Mouse (Mus musculus) small intestine, adult 2 months (tissue): ENCODE results near the gene Slc13a1. TPM values are rescaled to one million over a fixed set of nuclear protein-coding genes. Genes with fewer than 3 reads are reported as not detected.
"Not testable (repeated sequence)": the region's sequence is repeated elsewhere in the genome, so short reads cannot be mapped to it uniquely, and the experiment has no call there.

Source experiments
- H3K27ac ChIP-seq: fragments of 200-500 bp; 2 replicates; pipeline ENCODE4 v1.5.1; 2012; ENCODE audit warnings: low read depth, low read length, control low read depth, inconsistent platforms; ENCODE audit not compliant: insufficient read depth
- H3K27me3 ChIP-seq: fragments of 200-500 bp; 2 replicates; pipeline ENCODE4 v1.6.1; 2012; ENCODE audit warnings: mild to moderate bottlenecking, moderate library complexity, low read length, inconsistent platforms; ENCODE audit not compliant: control insufficient read depth, insufficient read depth
- H3K36me3 ChIP-seq: fragments of 200-500 bp; 2 replicates; pipeline ENCODE4 v1.6.1; 2012; ENCODE audit warnings: mild to moderate bottlenecking, low read length, control low read depth, inconsistent platforms; ENCODE audit not compliant: control insufficient read depth, insufficient read depth
- H3K4me1 ChIP-seq: fragments of 200-500 bp; 2 replicates; pipeline ENCODE4 v1.6.1; 2012; ENCODE audit warnings: low read length, inconsistent platforms, mixed read lengths; ENCODE audit not compliant: control insufficient read depth, insufficient read depth, insufficient read length
- H3K4me3 ChIP-seq: fragments of 200-500 bp; 2 replicates; pipeline ENCODE4 v1.5.1; 2012; ENCODE audit warnings: low read depth, mild to moderate bottlenecking, control low read depth, inconsistent platforms, low read length, moderate library complexity
- CTCF ChIP-seq: fragments of 200-500 bp; IDR thresholded peaks from 2 replicates; pipeline ENCODE4 v1.5.1; 2012; ENCODE audit warnings: low read depth, mild to moderate bottlenecking, control low read depth, inconsistent platforms, low read length, moderate library complexity, mixed read lengths; ENCODE audit not compliant: insufficient replicate concordance, insufficient read length; ENCODE audit errors: extremely low read depth
- POLR2A ChIP-seq: fragments of 200-500 bp; IDR thresholded peaks from 2 replicates; pipeline ENCODE4 v1.6.1; 2012; ENCODE audit warnings: low read depth, mild to moderate bottlenecking, control low read depth, inconsistent platforms, low read length, moderate library complexity
- WGBS: fragments of 180-500 bp; shearing (Covaris S2); methylation state at CpG from one replicate; pipeline ENCODE4 v1.1.7; 2018; 5-methylcytosine and 5-hydroxymethylcytosine counted together
- polyA plus RNA-seq: library from polyadenylated mRNA; depleted of rRNA; stranded (reverse); fragments of >200 nt; gene quantifications from 2 replicates; pipeline ENCODE4 v1.2.3, GENCODE M21; 2012; rRNA removed

Gene Slc13a1
- 6.1 and 117 TPM in 2 replicates for polyA plus RNA-seq

- Histone ChIP-seq H3K36me3 (no peaks in the 10 kb centered on the region), H3K27me3 (no peaks in the 10 kb centered on the region), H3K4me1 (peaks cover 7% of the 10 kb centered on the region; the same call in 1 of the 2 replicates), H3K4me3 (peak within 1 kb of the TSS; percentile 64), H3K27ac (peak within 1 kb of the TSS; percentile 59; the same call in 1 of the 2 replicates)
- no peak for TF ChIP-seq CTCF
- TF ChIP-seq POLR2A, result no peak
- 37% methylated on average over 5 of the region's 5 CpGs for WGBS
Observed at GRCm38 (mm10) chr6:24167734-24168327, at the start of gene Slc13a1. Slc13a1 (minus strand) TSS chr6:24168092.

GRCm38 (mm10) chr6:24207866-24208265 lies 40.0 kb upstream of the Slc13a1 start:
- 36% methylated on average over 3 of the region's 3 CpGs for WGBS

DNA sequence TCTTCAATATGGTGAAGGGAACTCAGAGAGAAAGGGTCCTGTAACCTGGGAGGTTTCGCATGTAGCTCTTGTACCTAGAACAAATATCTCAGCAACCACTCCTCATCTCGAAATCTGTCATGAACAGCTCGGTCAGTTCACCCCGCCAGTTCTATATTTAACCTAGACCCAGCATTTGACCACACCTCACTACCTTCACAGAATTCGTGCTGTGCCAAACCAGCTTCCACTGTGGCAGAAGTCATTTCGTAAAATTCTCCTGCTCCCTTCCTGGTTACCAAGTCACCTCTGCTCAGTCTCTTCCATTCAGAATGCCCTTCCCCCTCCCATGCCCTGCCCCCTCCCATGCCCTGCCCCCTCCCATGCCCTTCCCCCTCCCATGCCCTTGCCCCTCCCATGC lies 34.3 kb upstream of the Slc13a1 start:
- Histone ChIP-seq H3K27ac (no peak overlapping the region), H3K4me3 (no peak overlapping the region), H3K4me1 (no peaks in the 10 kb centered on the region), H3K36me3 (no peaks in the 10 kb centered on the region), H3K27me3 (no peaks in the 10 kb centered on the region)
- 84% methylated on average over 6 of the region's 6 CpGs for WGBS
- TF ChIP-seq CTCF (no peak), POLR2A (no peak)

More at GRCm38 (mm10) chr6:24207866-24208265, 40.0 kb upstream of the Slc13a1 start:
- no peak overlapping the region for H3K4me3 ChIP-seq
- no peaks in the 10 kb centered on the region for H3K27me3 ChIP-seq
- H3K4me1 ChIP-seq, result peaks cover 2% of the 10 kb centered on the region; the same call in 1 of the 2 replicates
- no peaks in the 10 kb centered on the region for H3K36me3 ChIP-seq
- H3K27ac ChIP-seq, result no peak overlapping the region
- TF ChIP-seq POLR2A, result no peak
- no peak for TF ChIP-seq CTCF

DNA sequence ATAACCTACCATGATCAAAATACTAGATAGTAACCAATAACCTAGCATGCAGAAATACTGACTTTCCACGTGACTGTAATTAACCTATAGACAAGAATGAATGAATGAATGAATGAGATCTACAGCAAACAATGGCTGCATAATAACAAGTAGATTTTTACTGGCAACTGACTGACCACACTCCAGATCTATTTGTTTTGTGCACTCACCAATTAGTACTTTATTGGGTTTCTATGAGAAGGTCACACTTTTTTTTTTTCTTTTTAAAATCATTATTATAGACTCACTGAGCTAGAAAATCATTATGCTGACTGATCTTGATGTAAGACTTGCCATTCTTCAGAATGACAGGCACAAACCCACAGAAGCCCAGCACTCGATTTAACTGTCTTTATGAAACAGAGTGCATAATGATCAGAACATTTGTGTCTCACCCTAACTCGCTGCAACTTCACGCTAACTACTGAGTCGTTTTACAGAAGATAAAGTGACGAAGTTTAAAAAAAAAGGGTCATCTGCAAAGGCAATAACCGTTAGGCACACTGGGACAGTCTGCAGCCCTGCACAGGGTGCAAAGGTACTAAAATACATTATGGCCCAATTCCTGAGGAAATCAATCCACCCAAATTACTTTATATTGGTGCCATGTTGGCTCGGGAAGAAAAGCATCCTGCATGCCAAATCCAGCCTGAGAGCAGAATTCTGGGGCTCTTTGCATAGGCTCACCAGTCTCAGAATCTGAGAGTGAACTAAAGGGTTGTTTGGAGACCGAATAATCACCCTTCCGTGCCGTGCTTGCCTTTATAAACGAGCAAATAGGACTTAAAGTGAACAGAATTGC lies 33.0 kb upstream of the Slc13a1 start:
- no peaks in the 10 kb centered on the region for H3K27me3 ChIP-seq
- H3K4me3 ChIP-seq, result no peak overlapping the region
- no peaks in the 10 kb centered on the region for H3K36me3 ChIP-seq
- 69% methylated on average over 12 of the region's 12 CpGs for WGBS
- TF ChIP-seq CTCF (no peak), POLR2A (no peak)
- no peaks in the 10 kb centered on the region for H3K4me1 ChIP-seq
- H3K27ac ChIP-seq, result no peak overlapping the region

DNA sequence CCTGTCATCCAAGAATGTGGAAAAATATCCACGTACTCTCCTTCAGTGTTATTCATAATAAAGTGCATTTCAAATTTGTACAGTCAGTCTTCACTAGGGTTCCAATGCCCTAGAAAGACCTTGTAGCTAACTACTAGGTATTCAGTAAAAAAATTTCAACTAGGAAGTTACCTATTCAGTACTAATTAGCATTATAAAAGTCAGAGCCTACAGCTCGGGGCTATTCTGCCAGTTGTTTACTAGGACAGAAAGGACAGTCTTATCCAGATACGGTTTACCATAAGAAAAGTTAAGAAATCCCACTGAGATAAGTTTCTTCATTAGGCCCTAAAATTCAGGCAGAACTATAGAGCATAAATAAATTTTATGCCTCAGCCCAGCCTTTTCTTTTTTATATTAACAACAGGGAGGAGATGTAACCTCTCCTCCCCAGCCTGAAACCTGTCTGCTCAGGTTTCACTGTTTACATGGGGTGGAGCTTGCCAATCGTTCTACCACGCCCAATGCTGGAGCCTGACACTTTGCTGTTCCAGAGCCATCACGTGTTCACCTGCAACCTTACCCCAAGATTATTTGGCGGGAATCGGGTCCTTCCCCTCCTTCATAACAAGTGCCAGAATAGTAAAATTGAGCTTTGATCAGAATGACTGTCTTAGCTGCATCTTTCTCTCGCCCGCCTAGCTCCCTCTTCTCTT lies 29.8 kb upstream of the Slc13a1 start:
- not testable (repeated sequence) for H3K4me1 ChIP-seq, H3K36me3 ChIP-seq, H3K4me3 ChIP-seq, H3K27me3 ChIP-seq, H3K27ac ChIP-seq
- WGBS, result 48% methylated on average over 10 of the region's 10 CpGs

- not testable (repeated sequence) for H3K4me3 ChIP-seq
- WGBS, result 69% methylated on average over 5 of the region's 5 CpGs
Observed at GRCm38 (mm10) chr6:24196406-24196805, 28.5 kb upstream of the Slc13a1 start.

GRCm38 (mm10) chr6:24183439-24183838 lies 15.5 kb upstream of the Slc13a1 start:
- 29% methylated on average over 3 of the region's 3 CpGs for WGBS
- no peak for TF ChIP-seq CTCF
- no peak for TF ChIP-seq POLR2A
- Histone ChIP-seq H3K36me3 (no peaks in the 10 kb centered on the region), H3K4me3 (no peak overlapping the region), H3K27ac (peak overlapping the region; percentile 65; the same call in 1 of the 2 replicates), H3K4me1 (peaks cover 7% of the 10 kb centered on the region; the same call in 1 of the 2 replicates), H3K27me3 (no peaks in the 10 kb centered on the region)

More at GRCm38 (mm10) chr6:24196406-24196805, 28.5 kb upstream of the Slc13a1 start:
- not testable (repeated sequence) for H3K27ac ChIP-seq, H3K4me1 ChIP-seq, H3K27me3 ChIP-seq, H3K36me3 ChIP-seq
